Mouse (Mus musculus) kidney, postnatal 36 days (tissue): ENCODE measurements around the gene Slc18a3.

Source experiments
- DNase-seq, 2 experiments: peaks; one replicate each; pipeline ENCODE4 v3.0.0; 2021 to 2022; ENCODE audit warnings: mixed read lengths in 2 of 2

Gene Slc18a3

GRCm38 (mm10) chr14:32464601-32465505 lies at the start of gene Slc18a3:
Gene Slc18a3 (minus strand): TSS chr14:32464850.
- no peak for DNase-seq

GRCm38 (mm10) chr14:32513336-32514032 lies 48.8 kb upstream of the Slc18a3 start, which contains the start of gene Ercc6:
Gene Ercc6 (plus strand): TSS chr14:32513521.
- peak; percentile 95 to 97 for DNase-seq

- DNase-seq: no peak
Observed at GRCm38 (mm10) chr14:32512912-32513311, 48.3 kb upstream of the Slc18a3 start.

GRCm38 (mm10) chr14:32509443-32509961 lies 44.9 kb upstream of the Slc18a3 start:
- no peak for DNase-seq

GRCm38 (mm10) chr14:32508105-32508835 lies 43.6 kb upstream of the Slc18a3 start:
- peak in 1 of 2 experiments; percentile 52 for DNase-seq

GRCm38 (mm10) chr14:32507216-32507615 lies 42.6 kb upstream of the Slc18a3 start:
- DNase-seq: no peak

GRCm38 (mm10) chr14:32506329-32506728 lies 41.7 kb upstream of the Slc18a3 start:
- no peak for DNase-seq

- no peak for DNase-seq
Observed at GRCm38 (mm10) chr14:32503897-32504296, 39.2 kb upstream of the Slc18a3 start.

GRCm38 (mm10) chr14:32502764-32503688 lies 38.4 kb upstream of the Slc18a3 start:
- no peak for DNase-seq

- DNase-seq: no peak
Observed at GRCm38 (mm10) chr14:32501303-32501702, 36.7 kb upstream of the Slc18a3 start.

- no peak for DNase-seq
Observed at GRCm38 (mm10) chr14:32496115-32496850, 31.6 kb upstream of the Slc18a3 start.

- peak in 1 of 2 experiments; percentile 6 for DNase-seq
Observed at GRCm38 (mm10) chr14:32492521-32492920, 27.9 kb upstream of the Slc18a3 start.

- peak in 1 of 2 experiments; percentile 16 for DNase-seq
Observed at GRCm38 (mm10) chr14:32482061-32482460, 17.4 kb upstream of the Slc18a3 start.

GRCm38 (mm10) chr14:32477581-32477980 lies 12.9 kb upstream of the Slc18a3 start:
- DNase-seq: no peak

GRCm38 (mm10) chr14:32476559-32476958 lies 11.9 kb upstream of the Slc18a3 start:
- no peak for DNase-seq

GRCm38 (mm10) chr14:32472996-32473395 lies 8.3 kb upstream of the Slc18a3 start:
- DNase-seq: peak; percentile 45 to 79

GRCm38 (mm10) chr14:32467606-32468005 lies 3.0 kb upstream of the Slc18a3 start:
- DNase-seq: peak; percentile 16 to 83

- DNase-seq: no peak
Observed at GRCm38 (mm10) chr14:32465889-32466288, 1.2 kb upstream of the Slc18a3 start, which contains the start of gene Chat. Gene Chat (minus strand): TSS chr14:32465989.

GRCm38 (mm10) chr14:32465506-32465870 lies 838 bp upstream of the Slc18a3 start:
- no peak for DNase-seq

GRCm38 (mm10) chr14:32463211-32464040 lies 1.2 kb downstream of the Slc18a3 start:
- DNase-seq: no peak
